Mouse (Mus musculus) E14TG2a.4 (cell line): ENCODE data around the gene St3gal4.

Experiments used
- H3K27me3 ChIP-seq: 2 replicates; pipeline ENCODE4 v1.6.1; 2014; ENCODE audit warnings: low read length, control low read depth; ENCODE audit not compliant: insufficient read depth
- H3K36me3 ChIP-seq: 2 replicates; pipeline ENCODE4 v1.6.1; 2014; ENCODE audit warnings: low read length, control low read depth; ENCODE audit not compliant: insufficient read depth
- H3K4me1 ChIP-seq: replicated peaks from 2 replicates; pipeline ENCODE4 v1.6.1; 2014; ENCODE audit warnings: low read depth, low read length, control low read depth
- H3K4me3 ChIP-seq: replicated peaks from 2 replicates; pipeline ENCODE4 v1.5.1; 2014; ENCODE audit warnings: mild to moderate bottlenecking, low read length
- H3K9me3 ChIP-seq: 2 replicates; pipeline ENCODE4 v1.6.1; 2014; ENCODE audit warnings: low read length, control low read depth
- CTCF ChIP-seq: conservative IDR thresholded peaks from 2 replicates; pipeline ENCODE4 v1.5.1; 2014; ENCODE audit warnings: low read length
- NANOG ChIP-seq: IDR thresholded peaks from 2 replicates; pipeline ENCODE4 v1.6.1; 2014; ENCODE audit warnings: borderline replicate concordance, low read length, mixed read lengths
- POU5F1 ChIP-seq: IDR thresholded peaks from 2 replicates; pipeline ENCODE4 v1.6.1; 2014; ENCODE audit warnings: low read length, borderline replicate concordance

St3gal4 gene

DNA sequence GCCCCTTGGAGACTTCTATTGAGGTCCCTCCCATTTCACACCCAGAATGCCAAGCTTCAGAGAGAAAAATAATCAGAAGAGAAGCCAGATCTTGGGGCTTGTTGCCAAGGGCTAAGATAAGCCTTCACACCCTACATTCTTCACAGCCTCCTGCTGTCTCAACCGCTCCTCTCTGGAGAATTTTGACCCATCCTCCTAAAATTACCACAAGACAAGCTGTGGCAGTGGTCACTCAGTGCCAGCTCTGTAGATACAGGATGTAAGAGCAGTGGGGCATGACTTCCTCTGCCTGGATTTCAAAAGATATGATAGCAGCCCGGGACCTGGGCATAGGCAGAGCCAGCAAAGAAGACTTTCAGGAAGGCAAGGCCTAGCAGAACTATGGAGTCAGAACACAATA lies 57.6 kb downstream of the St3gal4 start:
- no peaks in the 10 kb centered on the region for H3K36me3 ChIP-seq
- TF ChIP-seq CTCF: no peak
- TF ChIP-seq NANOG: no peak
- TF ChIP-seq POU5F1: no peak
- no peaks in the 10 kb centered on the region for H3K27me3 ChIP-seq
- H3K9me3 ChIP-seq: peaks cover 4% of the 10 kb centered on the region; the same call in 1 of the 2 replicates
- no peak overlapping the region for H3K4me3 ChIP-seq
- H3K4me1 ChIP-seq: peaks cover 4% of the 10 kb centered on the region

DNA sequence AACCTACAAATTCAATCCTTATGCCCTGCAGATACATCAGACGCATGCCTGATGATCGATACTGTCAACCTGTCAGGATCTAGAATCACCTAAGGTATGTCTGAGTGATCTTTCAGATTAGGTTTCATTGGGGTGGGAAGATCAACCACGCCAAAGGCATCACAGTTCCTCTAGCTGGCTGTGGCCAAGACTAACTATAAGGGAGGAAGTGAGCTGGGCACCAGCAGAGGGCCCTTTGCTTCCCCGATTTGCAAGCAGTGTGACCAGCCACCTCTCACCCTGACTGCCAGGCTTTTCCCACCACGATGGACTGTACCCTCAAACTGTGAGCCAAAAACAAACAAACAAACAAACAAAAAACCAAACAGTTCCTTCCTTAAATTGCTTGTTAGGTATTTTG lies 59.2 kb downstream of the St3gal4 start:
- H3K4me3 ChIP-seq: no peak overlapping the region
- H3K36me3 ChIP-seq: no peaks in the 10 kb centered on the region
- no peaks in the 10 kb centered on the region for H3K27me3 ChIP-seq
- TF ChIP-seq NANOG (no peak), POU5F1 (no peak), CTCF (no peak)
- H3K9me3 ChIP-seq: peaks cover 4% of the 10 kb centered on the region; the same call in 1 of the 2 replicates
- H3K4me1 ChIP-seq: peaks cover 4% of the 10 kb centered on the region

DNA sequence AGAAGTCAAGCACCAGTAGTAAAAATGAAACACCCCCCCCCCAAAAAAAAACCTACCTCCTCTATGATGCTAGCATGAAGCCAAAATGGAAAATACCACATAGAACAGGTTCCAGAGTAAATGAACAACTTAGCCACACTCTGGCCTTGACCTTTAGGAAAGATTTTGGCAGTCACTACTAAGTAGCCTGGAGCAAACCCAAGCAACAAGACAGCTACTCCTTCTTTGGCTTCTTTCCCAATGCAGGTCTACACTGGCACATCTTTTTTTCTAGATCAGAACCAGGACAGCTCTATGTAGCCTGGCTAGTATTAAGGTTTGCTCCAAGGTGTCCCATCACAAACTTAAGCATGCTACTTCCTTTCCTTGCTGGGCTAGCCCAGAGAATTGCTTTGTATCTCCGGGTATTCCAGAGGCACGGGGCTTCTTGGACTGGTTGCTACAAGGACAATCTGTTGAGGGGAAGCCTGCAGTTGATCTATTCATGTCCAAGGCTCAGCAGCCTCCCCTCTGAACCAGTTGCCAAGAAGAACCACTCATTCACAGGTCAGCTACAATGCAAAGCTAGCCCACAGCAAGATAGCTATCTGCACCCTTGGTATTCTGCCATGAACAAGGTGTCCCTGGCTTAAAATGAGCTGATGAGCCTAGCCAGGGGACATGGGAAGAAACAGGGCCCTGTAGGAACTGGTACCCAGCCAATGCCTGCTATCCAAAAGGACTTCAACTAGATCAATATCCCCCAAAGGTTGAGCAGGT lies 60.3 kb downstream of the St3gal4 start:
- H3K27me3 ChIP-seq: no peaks in the 10 kb centered on the region

DNA sequence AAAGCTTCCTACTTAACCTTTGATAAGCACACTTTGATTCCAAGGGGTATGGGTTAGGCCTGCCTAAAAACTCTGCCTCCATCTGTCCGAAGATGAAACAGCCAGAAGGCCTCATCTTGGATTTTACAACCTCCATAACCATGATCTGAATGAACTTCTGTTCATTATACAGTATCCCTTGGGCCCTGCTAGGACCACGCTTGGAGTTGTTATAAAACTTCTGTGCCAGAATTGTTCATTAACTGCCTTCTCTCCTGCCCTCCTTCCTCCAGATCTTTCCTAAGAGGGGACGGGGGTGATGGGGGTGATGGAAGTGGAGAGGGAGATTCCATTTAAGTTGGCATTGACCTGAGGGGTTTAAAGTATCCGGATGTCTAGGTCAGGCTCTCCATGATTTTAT lies 60.9 kb downstream of the St3gal4 start:
- H3K9me3 ChIP-seq: no peaks in the 10 kb centered on the region
- H3K36me3 ChIP-seq: peaks cover 6% of the 10 kb centered on the region
- H3K4me1 ChIP-seq: peaks cover 4% of the 10 kb centered on the region
- no peak overlapping the region for H3K4me3 ChIP-seq
- TF ChIP-seq POU5F1: no peak
- TF ChIP-seq CTCF: no peak
- TF ChIP-seq NANOG: no peak
- H3K27me3 ChIP-seq: no peaks in the 10 kb centered on the region

More for the DNA sequence above, 60.3 kb downstream of the St3gal4 start:
- Histone ChIP-seq H3K36me3 (peaks cover under 1% of the 10 kb centered on the region; the same call in 1 of the 2 replicates), H3K9me3 (peaks cover 2% of the 10 kb centered on the region; the same call in 1 of the 2 replicates), H3K4me1 (peaks cover 4% of the 10 kb centered on the region), H3K4me3 (no peak overlapping the region)
- TF ChIP-seq POU5F1: no peak
- TF ChIP-seq CTCF: no peak
- no peak for TF ChIP-seq NANOG

DNA sequence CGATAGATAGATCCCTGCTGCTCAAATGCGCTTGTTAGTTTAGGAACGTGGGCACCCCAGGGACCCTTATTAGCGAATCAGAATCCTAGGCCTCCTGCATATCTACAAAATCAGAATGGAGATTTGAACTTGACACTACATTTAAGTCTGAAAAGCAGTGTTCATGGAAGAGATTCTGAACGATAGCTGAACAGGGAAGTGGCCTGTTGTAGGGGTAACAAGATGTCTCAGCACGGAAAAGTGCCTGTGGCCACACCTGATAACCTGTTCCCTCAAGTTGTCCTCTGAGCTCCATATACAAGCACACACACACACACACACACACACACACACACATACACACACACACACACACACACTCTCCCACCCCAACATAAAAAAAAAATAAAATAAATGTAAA lies 61.4 kb downstream of the St3gal4 start:
- Histone ChIP-seq H3K9me3 (no peaks in the 10 kb centered on the region), H3K27me3 (no peaks in the 10 kb centered on the region), H3K36me3 (peaks cover 12% of the 10 kb centered on the region), H3K4me1 (peaks cover 4% of the 10 kb centered on the region), H3K4me3 (no peak overlapping the region)
- TF ChIP-seq NANOG (no peak), CTCF (no peak), POU5F1 (no peak)

DNA sequence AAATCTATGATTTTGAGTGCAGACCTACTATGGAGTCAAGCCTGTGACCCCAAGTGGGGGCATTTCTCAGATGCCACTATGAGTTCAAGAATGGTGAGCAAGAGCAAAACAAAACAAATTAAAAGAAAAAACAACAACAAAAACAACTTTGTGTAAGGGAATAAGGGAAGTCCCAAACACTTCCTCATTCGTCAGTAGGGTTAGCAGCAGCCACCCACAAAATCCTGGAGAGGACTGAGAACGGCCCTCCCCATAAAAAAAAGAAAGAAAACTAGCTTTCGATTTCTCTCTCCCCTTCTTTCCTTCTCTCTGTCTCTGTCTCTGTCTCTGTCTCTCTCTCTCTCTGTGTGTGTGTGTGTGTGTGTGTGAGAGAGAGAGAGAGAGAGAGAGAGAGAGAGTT lies 62.5 kb downstream of the St3gal4 start:
- H3K4me3 ChIP-seq: no peak overlapping the region
- TF ChIP-seq NANOG: no peak
- TF ChIP-seq POU5F1: no peak
- TF ChIP-seq CTCF: no peak
- peaks cover 3% of the 10 kb centered on the region for H3K4me1 ChIP-seq
- H3K27me3 ChIP-seq: no peaks in the 10 kb centered on the region
- H3K9me3 ChIP-seq: no peaks in the 10 kb centered on the region
- H3K36me3 ChIP-seq: peaks cover 20% of the 10 kb centered on the region

DNA sequence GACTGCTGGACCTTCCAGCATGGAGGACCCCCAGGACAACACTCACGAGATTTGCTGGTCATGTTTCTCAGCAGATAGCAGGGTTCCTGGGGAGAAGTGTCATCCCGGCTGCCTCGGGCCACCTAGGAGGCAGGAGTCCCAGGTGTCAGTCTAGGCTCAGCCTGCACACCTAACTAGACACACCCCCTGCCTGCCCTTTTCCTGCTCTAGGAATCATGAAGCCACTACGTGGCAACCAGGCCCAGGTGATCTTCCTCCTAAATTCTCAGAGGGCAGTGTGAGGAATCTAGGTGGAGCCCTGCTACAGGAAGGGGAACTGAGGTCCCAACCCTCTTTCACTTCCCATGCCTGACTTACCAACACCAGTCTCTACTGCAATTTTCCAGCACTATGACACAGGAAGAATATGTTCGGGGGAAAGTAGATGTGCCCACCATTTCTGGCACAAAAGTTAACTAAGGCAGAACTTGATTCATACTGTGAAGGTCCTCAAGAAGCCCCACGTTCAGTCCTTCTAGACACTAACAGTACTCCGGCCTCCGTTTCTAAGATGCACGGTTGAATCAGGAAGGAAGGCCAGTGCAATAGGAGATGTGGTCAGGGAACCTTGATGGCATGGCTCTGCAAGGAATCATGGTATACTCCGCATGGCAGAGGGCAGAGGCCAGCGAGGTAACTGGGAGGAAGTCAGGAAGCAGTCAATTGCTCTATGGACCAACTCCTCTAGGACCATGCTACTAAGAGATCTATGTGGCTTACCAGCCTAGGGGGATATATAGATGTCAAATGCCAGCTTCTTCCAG lies 63.3 kb downstream of the St3gal4 start:
- no peaks in the 10 kb centered on the region for H3K27me3 ChIP-seq
- no peak overlapping the region for H3K4me3 ChIP-seq
- no peaks in the 10 kb centered on the region for H3K9me3 ChIP-seq
- peaks cover 29% of the 10 kb centered on the region for H3K36me3 ChIP-seq
- no peak for TF ChIP-seq NANOG
- no peak for TF ChIP-seq POU5F1
- no peak for TF ChIP-seq CTCF
- no peaks in the 10 kb centered on the region for H3K4me1 ChIP-seq

DNA sequence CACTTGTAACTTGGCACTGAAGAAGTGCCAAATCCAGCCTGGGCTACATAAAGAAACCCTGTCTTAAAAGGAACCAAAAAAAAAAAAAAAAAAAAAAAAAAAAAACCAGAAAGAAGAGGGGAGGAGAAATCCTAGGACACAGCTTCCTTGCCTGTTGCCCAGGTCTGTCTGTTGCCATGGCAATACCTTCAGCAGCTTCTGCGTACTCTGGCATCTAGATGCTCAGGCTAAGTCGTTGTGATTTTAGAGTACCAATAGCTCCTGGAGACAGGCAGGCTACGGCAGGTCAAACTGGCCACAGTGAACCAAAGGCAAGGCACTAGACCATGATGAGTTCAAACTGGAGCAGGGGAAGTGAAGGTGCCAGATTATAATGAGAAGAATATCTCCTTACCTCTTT lies 65.4 kb downstream of the St3gal4 start:
- TF ChIP-seq POU5F1 (no peak), CTCF (no peak)
- Histone ChIP-seq H3K36me3 (peaks cover 35% of the 10 kb centered on the region), H3K9me3 (no peaks in the 10 kb centered on the region), H3K4me1 (no peaks in the 10 kb centered on the region), H3K27me3 (no peaks in the 10 kb centered on the region), H3K4me3 (no peak overlapping the region)
